Mouse (Mus musculus) stomach, postnatal 0 days (tissue): ENCODE measurements at regions not wholly inside any gene's neighbourhood (a gene's known extent, or its start where the extent isn't known, plus 50 kb on each side); places are given as distances from the start of the nearest gene placed in this dataset.
A peak's percentile ranks its signal among the peaks of the same experiment; 100 is the strongest.

Source experiments
- ATAC-seq: fragments of 200-750 bp; cut with Nextera tagmentation; 2 replicates; pipeline ENCODE4 v1.8.0; 2017; ENCODE audit not compliant: low FRiP score, low TSS enrichment
- DNase-seq: peaks from one replicate; pipeline ENCODE4 v3.0.0-alpha.2; 2016; ENCODE audit warnings: low spot score
- H3K27ac ChIP-seq: fragments of 300-500 bp; sonication (generic); replicated peaks from 2 replicates; pipeline ENCODE4 v1.5.1; 2014; ENCODE audit warnings: mild to moderate bottlenecking, control low read depth
- H3K27me3 ChIP-seq: fragments of 300-500 bp; sonication (generic); 2 replicates; pipeline ENCODE4 v1.6.1; 2014; ENCODE audit warnings: low read length; ENCODE audit not compliant: control insufficient read depth, insufficient read depth
- H3K36me3 ChIP-seq: fragments of 300-500 bp; sonication (generic); 2 replicates; pipeline ENCODE4 v1.6.1; 2014; ENCODE audit warnings: low read length, mixed read lengths; ENCODE audit not compliant: control insufficient read depth, insufficient read depth
- H3K4me1 ChIP-seq: fragments of 300-500 bp; sonication (generic); replicated peaks from 2 replicates; pipeline ENCODE4 v1.6.1; 2014; ENCODE audit warnings: antibody characterized with exemption; ENCODE audit not compliant: control insufficient read depth, insufficient read depth
- H3K4me2 ChIP-seq: fragments of 300-500 bp; sonication (generic); replicated peaks from 2 replicates; pipeline ENCODE4 v1.6.1; 2014; ENCODE audit warnings: low read depth, mild to moderate bottlenecking, control low read depth, moderate library complexity
- H3K4me3 ChIP-seq: fragments of 300-500 bp; sonication (generic); 2 replicates; pipeline ENCODE4 v1.5.1; 2014; ENCODE audit warnings: low read depth, low read length, control low read depth
- H3K9ac ChIP-seq: fragments of 300-500 bp; sonication (generic); 2 replicates; pipeline ENCODE4 v1.6.1; 2014; ENCODE audit warnings: mild to moderate bottlenecking, low read length, control low read depth, mixed read lengths
- H3K9me3 ChIP-seq: fragments of 300-500 bp; sonication (generic); 2 replicates; pipeline ENCODE4 v1.6.1; 2016; ENCODE audit warnings: low read length; ENCODE audit not compliant: control insufficient read depth
- CTCF ChIP-seq: IDR thresholded peaks from 2 replicates; pipeline ENCODE4 v1.5.1; 2016; ENCODE audit warnings: antibody characterized with exemption, low read depth, mild to moderate bottlenecking, moderate library complexity
- EP300 ChIP-seq: optimal IDR thresholded peaks from 2 replicates; pipeline ENCODE3; 2016; ENCODE audit warnings: antibody characterized with exemption
- whole genome bisulfite sequencing: fragments of 180-500 bp; shearing (Covaris S2); extraction: QIAGEN DNeasy Blood & Tissue Kit; methylation state at CpG from one replicate; pipeline ENCODE4 v1.1.7; 2014; 5-methylcytosine and 5-hydroxymethylcytosine counted together

GRCm38 (mm10) chr6:147760113-147760512 lies 284.5 kb downstream of the Ccdc91 start:
- no peaks in the 10 kb centered on the region for H3K36me3 ChIP-seq
- no peaks in the 10 kb centered on the region for H3K27me3 ChIP-seq
- H3K9ac ChIP-seq: no peak overlapping the region
- no peaks in the 10 kb centered on the region for H3K4me1 ChIP-seq
- ATAC-seq (peak; percentile 60; the same call in 1 of the 2 replicates), DNase-seq (peak; percentile 33)
- no peak overlapping the region for H3K4me2 ChIP-seq
- no peaks in the 10 kb centered on the region for H3K9me3 ChIP-seq
- 58% methylated on average over 2 of the region's 2 CpGs for whole genome bisulfite sequencing
- no peak overlapping the region for H3K27ac ChIP-seq
- TF ChIP-seq EP300 (no peak), CTCF (no peak)
- H3K4me3 ChIP-seq: no peak overlapping the region

GRCm38 (mm10) chr6:147765241-147765640 lies 281.8 kb upstream of the Far2 start:
- ATAC-seq (no peak), DNase-seq (no peak)
- Histone ChIP-seq H3K27ac (no peak overlapping the region), H3K4me3 (no peak overlapping the region), H3K9me3 (no peaks in the 10 kb centered on the region), H3K4me2 (no peak overlapping the region), H3K9ac (no peak overlapping the region), H3K36me3 (no peaks in the 10 kb centered on the region), H3K27me3 (no peaks in the 10 kb centered on the region), H3K4me1 (no peaks in the 10 kb centered on the region)
- WGBS: 53% methylated on average over 1 of the region's 1 CpGs
- TF ChIP-seq EP300: no peak
- TF ChIP-seq CTCF: no peak

GRCm38 (mm10) chr6:147769180-147769579 lies 277.9 kb upstream of the Far2 start:
- no peaks in the 10 kb centered on the region for H3K27me3 ChIP-seq
- no peaks in the 10 kb centered on the region for H3K9me3 ChIP-seq
- H3K4me1 ChIP-seq: no peaks in the 10 kb centered on the region
- DNase-seq (no peak), ATAC-seq (no peak)
- 77% methylated on average over 5 of the region's 5 CpGs for WGBS
- H3K9ac ChIP-seq: no peak overlapping the region
- no peak overlapping the region for H3K4me3 ChIP-seq
- no peak for TF ChIP-seq EP300
- TF ChIP-seq CTCF: no peak
- H3K4me2 ChIP-seq: no peak overlapping the region
- no peaks in the 10 kb centered on the region for H3K36me3 ChIP-seq
- no peak overlapping the region for H3K27ac ChIP-seq

- H3K4me2 ChIP-seq: no peak overlapping the region
- no peak overlapping the region for H3K9ac ChIP-seq
- H3K27ac ChIP-seq: no peak overlapping the region
- no peak overlapping the region for H3K4me3 ChIP-seq
- TF ChIP-seq CTCF: no peak
- no peak for TF ChIP-seq EP300
- no peaks in the 10 kb centered on the region for H3K36me3 ChIP-seq
- ATAC-seq (no peak), DNase-seq (no peak)
- no peaks in the 10 kb centered on the region for H3K27me3 ChIP-seq
- no peaks in the 10 kb centered on the region for H3K9me3 ChIP-seq
- no peaks in the 10 kb centered on the region for H3K4me1 ChIP-seq
Measured at GRCm38 (mm10) chr6:147770034-147770433, 277.0 kb upstream of the Far2 start.

- no peak overlapping the region for H3K4me2 ChIP-seq
- H3K27me3 ChIP-seq: no peaks in the 10 kb centered on the region
- H3K36me3 ChIP-seq: no peaks in the 10 kb centered on the region
- DNase-seq (no peak), ATAC-seq (no peak)
- no peaks in the 10 kb centered on the region for H3K9me3 ChIP-seq
- H3K4me3 ChIP-seq: no peak overlapping the region
- no peak overlapping the region for H3K27ac ChIP-seq
- TF ChIP-seq EP300 (no peak), CTCF (no peak)
- 24% methylated on average over 4 of the region's 4 CpGs for WGBS
- H3K4me1 ChIP-seq: no peaks in the 10 kb centered on the region
- no peak overlapping the region for H3K9ac ChIP-seq
Measured at GRCm38 (mm10) chr6:147771411-147771810, 275.6 kb upstream of the Far2 start.

- Histone ChIP-seq H3K36me3 (no peaks in the 10 kb centered on the region), H3K9me3 (no peaks in the 10 kb centered on the region), H3K4me3 (no peak overlapping the region), H3K9ac (no peak overlapping the region), H3K27me3 (no peaks in the 10 kb centered on the region), H3K27ac (no peak overlapping the region), H3K4me1 (no peaks in the 10 kb centered on the region), H3K4me2 (no peak overlapping the region)
- no peak for TF ChIP-seq CTCF
- TF ChIP-seq EP300: no peak
- ATAC-seq (no peak), DNase-seq (no peak)
- 76% methylated on average over 10 of the region's 10 CpGs for WGBS
Measured at GRCm38 (mm10) chr6:147773904-147774303, 273.2 kb upstream of the Far2 start.
